Mouse (Mus musculus): ENCODE measurements around the gene Asb13. TPM values are rescaled to one million over a fixed set of nuclear protein-coding genes. Genes with fewer than 3 reads are reported as not detected.
A peak's percentile ranks its signal among the peaks of the same experiment; 100 is the strongest.

Asb13 gene
- total and polyA plus RNA-seq, 3 experiments = 13.5 to 21.0 (median 15.9) TPM

DNA sequence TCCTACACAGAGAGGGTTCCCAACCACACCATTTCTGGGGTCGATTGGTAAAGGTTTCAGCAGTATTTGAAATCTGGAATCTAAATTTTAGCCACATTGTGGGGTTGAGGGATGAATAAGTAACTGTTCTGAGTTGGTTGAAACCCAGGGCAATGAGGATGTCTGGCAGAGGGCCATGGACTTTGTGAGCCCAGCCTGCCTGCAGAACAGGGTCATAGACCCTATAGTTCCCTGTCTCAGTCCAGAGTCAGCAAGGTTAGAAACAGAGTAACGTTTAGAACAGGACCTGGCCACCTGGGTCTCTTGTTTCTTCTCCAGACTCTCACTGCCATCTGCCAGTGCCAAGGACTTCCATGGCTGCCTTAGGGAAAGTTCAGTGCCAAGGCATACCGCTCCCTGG lies 30.4 kb downstream of the Asb13 start:
- no peak for DNase-seq

DNA sequence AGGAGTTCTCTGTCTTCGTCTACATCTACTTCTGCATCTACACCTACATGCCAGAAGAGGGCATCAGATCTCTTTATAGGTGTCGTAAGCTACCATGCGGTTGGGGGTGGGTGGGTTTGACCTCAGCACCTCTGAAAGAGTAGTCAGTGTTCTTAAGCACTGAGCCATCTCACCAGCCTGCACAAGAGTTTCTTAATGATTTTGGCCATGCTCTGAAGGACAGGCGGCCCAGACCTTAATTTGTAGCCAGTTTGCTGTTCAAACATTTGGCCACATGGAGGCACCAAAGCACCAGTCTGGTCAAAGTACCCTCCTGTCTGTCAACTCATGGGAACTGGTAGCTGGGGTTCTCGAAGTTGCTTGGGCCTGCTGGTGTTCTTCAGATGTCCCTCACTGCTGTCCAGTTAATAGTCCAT lies 31.5 kb downstream of the Asb13 start:
- DNase-seq = peak; percentile 79

DNA sequence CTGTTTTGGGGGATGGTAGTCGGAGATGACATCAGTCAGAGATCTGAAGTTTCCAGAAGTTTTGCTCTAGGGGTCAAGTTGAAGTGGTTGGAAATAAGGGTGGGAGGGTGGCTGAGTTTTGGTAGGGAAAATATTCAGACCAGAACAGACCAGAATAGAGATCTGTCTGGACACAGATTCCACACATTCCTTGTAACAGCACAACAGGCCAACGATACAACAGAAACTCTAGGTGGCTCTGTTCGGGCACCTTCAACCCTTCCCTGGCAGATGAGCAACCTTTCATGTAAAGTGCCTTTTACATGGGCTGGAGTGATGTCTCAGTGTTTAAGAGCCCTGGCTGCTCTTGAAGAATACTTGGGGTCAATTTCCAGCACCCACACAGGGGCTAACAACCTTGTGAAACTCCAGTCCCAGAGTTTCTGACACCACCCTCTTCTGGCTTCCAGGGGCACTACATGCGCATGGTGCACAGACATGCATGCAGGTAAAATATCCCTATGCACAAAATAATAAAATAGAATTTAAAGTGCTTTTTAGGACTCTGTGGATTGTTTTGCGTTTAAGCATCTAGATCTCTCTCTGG lies 33.5 kb downstream of the Asb13 start:
- no peak for DNase-seq

DNA sequence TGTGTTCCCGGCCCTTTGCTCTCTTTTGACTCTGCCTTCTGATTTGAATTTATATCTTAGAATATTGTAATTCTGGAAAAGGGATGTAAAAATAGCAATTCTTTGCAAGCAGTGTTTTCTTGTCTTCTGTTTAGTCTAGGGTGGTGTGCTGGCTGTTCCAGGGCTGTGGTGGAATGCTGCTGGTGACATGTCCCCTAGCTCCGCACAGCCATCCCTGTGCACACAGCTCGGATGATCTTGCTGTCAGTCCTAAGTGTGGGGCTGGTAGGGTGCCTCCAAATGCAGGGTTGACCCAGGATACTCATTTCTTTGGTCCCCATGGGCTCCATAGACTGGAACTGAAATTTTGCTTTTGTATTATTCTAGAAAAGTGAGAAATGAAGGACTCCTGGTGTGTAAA lies 34.2 kb downstream of the Asb13 start:
- no peak for DNase-seq

DNA sequence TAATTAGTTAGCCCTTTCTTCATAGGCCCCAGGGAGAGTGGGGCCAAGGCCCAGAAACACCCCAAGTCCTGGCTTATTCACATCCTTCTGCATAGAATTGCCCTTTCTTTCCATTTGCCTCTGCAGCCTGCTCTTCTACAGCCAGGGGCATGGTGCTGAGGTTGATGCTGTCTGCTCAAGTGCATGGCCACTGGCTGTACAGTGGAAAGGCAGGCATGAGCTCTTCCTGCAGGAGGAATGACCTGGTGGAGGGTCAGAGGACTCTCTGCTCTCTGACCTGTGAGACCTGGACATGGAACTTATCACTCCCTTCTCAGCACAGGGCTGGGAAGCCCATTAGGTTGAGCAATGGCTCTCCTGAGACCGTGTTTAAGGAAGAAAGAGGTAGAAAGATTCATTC lies 35.8 kb downstream of the Asb13 start:
- DNase-seq = no peak

DNA sequence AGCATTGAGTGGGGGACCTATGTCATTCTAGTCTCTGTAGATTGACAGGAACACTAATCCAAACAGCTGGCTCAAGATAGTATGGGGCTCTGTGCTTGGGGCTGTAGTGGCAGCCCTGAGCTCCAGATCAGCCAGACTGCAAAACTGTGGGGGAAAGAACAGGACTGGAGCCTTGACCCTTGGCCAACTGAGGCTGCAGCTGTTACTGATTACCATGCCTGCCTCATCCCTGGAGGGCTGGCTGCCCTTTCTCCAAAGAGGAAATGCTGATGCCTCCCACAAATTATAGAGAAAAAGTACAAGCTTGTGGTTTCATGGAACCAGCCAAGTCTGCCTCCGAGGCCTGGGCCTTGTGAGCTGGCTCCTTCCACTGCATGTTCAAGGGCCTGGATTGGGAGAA lies 36.2 kb downstream of the Asb13 start:
- DNase-seq = peak; percentile 51

DNA sequence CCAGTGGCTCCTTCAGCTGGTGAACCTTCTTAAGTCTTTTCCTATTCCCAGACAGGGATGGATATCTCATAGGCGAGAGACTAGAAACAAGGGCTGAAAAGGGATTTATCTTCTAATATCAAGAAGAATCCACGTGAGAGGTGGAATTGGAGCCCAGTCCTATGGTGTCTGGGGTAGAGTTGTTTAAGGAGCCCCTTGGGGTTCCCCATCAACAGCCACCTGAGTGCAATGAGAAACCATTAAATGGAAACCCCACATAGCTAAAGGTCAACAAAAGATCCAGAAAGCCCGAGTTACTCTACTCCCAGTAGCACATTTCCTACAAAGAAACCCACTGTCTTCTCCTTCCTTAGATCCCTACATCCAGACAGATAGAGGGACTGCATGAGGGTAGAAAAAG lies 39.3 kb downstream of the Asb13 start:
- no peak for DNase-seq

DNA sequence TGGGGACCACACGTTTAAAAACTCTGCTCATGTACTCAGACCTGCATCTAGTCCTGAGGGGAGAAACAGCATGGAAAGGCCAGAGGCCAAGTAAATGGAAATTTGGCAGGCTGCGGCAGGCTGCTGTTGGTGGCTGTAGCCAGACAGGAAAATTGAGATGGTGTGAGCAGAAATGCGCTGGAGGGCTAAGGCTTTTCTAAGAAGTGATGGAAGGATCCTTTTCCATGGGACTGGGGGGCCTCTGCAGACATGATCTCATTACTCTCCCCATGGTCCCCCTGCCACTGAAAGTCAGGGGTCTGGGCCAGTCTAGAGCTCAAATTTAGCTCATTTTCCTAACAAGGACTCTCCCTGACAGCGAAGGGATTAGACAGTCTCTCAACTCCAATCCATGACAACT lies 39.8 kb downstream of the Asb13 start:
- no peak for DNase-seq

DNA sequence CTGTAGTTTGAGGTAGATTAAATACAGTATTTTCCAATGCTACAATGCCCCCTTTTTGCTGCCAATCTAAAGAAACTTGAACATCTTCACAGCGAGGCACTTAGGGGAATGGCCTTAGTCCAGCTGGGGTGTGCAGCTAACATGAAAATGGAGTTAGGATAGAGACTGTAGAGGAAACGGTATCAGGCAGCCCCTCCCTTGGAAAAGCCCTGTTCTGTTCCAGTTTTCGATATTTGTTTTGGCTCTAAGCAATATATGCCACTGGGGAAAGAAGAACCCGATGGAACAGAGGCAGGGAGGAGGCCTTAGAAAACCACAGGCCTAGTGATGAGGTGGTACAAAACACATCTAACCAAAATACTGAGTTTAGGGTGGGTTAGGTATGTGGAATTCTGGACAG lies 42.0 kb downstream of the Asb13 start:
- no peak for DNase-seq

DNA sequence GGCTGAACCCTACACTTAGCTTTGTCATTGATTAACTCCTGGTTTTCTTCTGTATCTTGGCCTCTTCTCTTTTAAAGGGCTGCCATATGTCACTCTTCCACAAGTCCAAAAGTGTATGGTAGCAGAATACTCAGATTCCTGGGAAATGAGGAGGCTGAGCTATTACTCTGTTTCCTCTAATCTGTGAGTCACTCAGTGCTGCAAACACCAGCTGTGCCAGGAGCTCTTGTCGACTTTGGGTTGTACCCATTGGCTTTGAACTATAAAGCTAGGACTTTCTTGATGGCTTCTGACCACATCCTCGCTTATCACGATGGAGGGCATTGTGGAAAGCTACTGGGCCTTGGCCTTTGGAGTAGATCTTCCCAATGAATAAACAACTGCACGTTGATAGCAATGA lies 45.3 kb downstream of the Asb13 start:
- DNase-seq = peak; percentile 41

DNA sequence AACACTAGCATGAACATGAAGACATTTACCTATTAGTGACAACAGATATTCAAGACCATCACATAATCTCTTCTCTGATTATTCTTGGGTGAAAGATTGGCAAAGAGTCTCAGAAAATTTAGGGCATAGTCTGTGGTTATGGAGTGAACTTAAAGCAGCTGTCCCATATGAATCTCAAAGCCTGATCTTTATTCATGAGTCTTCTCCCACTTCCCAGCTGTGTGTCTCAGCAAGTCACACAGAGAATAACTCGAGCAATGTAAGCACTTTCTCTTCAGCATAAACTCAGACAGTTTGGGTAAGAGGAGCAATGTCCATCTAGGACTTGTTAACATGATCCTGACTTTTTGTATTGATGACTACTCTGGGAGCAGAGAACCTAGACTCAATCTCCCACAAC lies 52.5 kb downstream of the Asb13 start:
- DNase-seq = no peak

DNA sequence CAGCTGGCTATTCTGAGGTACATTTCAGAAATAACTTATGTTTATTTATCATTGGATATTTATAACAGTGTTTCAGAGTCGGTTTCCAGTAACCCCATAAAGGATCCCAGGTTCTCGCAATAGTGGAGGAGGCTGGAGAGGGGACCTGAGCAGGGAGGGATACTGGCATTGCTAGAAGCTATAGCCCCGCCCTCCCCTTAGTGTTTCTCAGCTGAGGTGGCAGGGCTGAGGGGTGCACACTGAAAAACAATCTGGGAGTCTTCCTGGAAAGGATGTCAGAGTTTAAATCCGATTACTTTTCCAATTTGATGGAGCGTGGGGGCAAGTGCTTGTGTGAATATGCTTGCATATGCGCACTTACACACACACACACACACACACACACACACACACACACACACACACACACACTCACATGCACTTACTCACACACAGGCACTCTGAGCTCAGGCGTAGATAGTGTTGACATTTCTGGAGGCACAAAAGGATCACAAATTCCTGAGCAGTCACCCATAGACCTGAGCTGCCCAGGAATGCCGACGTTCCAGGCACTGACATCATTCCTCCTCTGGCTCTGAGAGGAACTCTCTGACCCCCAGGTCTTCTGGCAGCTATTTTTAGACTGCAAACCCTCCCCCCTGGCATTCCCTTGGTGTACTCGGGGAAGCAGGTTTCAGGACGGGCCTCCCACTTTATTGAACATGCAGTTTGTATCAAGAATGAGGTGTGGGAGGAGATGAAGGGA lies 60.9 kb downstream of the Asb13 start:
- DNase-seq = peak; percentile 14

DNA sequence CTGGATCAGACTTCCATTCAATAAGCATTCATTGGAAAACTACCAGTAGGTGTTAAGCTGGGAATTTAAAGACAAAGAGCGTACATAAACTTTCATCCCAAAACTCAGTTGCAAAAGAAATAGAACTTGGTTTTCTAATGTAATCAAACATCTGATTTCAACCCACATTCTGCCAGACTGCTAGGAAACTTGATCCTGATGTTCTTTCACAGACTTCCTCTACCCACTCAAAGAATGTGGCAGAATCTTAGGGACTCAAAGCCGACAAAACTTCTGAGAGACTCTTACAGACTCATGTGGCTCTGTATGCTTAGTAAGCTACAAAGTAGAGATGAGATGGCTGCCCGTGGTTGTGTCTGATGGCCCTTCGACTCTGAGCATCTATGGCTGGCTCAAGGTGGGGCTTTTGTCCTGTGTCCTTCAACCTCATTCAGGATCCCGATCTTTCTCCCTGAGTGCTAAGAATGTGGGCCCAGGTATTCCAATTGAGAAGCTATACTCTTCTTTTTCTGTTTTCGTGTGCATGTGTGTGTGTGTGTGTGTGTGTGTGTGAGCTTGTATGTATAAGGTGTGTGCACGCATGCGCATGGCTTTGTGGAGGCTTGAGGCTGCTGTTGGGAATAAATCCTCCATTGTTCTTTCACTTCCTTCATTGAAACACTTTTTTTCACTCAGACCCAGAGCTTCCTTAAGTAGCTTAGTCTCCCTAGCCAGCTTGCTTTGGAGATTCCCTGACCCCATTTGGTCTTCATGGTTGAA lies 63.3 kb downstream of the Asb13 start:
- DNase-seq = no peak

DNA sequence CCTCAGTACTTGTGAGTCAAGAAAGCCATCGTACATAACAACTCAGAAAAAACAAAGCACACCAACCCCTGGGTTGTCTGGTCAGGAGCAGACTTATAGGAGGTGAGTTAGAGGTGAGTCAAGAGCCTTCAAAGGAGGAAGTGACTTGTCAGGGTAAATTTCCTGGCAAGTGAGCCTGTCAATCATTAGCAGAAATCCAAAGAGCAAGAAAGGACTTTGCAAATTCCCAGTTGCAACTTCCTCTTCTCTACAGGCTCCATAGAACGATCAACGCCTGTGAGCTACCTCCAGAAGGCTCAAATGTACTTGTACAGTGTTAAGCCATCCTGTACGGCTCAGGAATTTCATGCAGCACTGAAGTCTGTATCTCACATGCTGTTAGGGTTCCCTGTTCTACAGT lies 66.9 kb downstream of the Asb13 start:
- DNase-seq = no peak

Other genes starting within 250 kb of the Asb13 start
- 100 to 1,000 TPM; 365 to 399 TPM for gene Gdi2, start 96.0 kb upstream of the Asb13 start, total RNA-seq (2021)
- gene Gdi2, start 96.0 kb upstream of the Asb13 start, polyA plus RNA-seq (2012; rRNA removed) = 307 and 317 TPM in 2 replicates
- 10 to 100 TPM; 16.9 to 29.0 TPM for gene Fam208b, start 22.9 kb upstream of the Asb13 start, total RNA-seq (2021)
- gene Fam208b, start 22.9 kb upstream of the Asb13 start, polyA plus RNA-seq (2012; rRNA removed) = 0.88 and 1.4 TPM in 2 replicates
- under 1 TPM; 0.35 to 0.63 TPM for gene Calml3, start 170.3 kb downstream of the Asb13 start, total RNA-seq (2021)
- 0.35 TPM in 1 of 2 replicates, not detected in the other for gene Calml3, start 170.3 kb downstream of the Asb13 start, polyA plus RNA-seq (2012; rRNA removed)
- not detected for gene Calm4, start 203.7 kb downstream of the Asb13 start, total RNA-seq (2021)
- not detected in 2 replicates for gene Calm4, start 203.7 kb downstream of the Asb13 start, polyA plus RNA-seq (2012; rRNA removed)
- gene Calm5, start 220.1 kb downstream of the Asb13 start, total RNA-seq (2021) = not detected
- gene Calm5, start 220.1 kb downstream of the Asb13 start, polyA plus RNA-seq (2012; rRNA removed) = not detected in 2 replicates